Mouse (Mus musculus): ENCODE results near the gene Ptprq.

Gene Ptprq

GRCm38 (mm10) chr10:107649687-107650086 lies 70.2 kb downstream of the Ptprq start:
- in situ Hi-C loops (cut with MboI; ENCODE audit: low sequenced_read_pairs) = no loop called here

GRCm38 (mm10) chr10:107628104-107628503 lies 91.7 kb downstream of the Ptprq start:
- in situ Hi-C loops (cut with MboI; ENCODE audit: low sequenced_read_pairs) = no loop called here

- in situ Hi-C loops (cut with MboI; ENCODE audit: low sequenced_read_pairs) = no loop called here
Measured at GRCm38 (mm10) chr10:107626648-107627047, 93.2 kb downstream of the Ptprq start.

GRCm38 (mm10) chr10:107624211-107624610 lies 95.6 kb downstream of the Ptprq start:
- in situ Hi-C loops (cut with MboI; ENCODE audit: low sequenced_read_pairs) = no loop called here

- in situ Hi-C loops (cut with MboI; ENCODE audit: low sequenced_read_pairs) = no loop called here
Measured at GRCm38 (mm10) chr10:107615460-107615859, 104.4 kb downstream of the Ptprq start.

GRCm38 (mm10) chr10:107601371-107601770 lies 118.5 kb downstream of the Ptprq start:
- in situ Hi-C loops (cut with MboI; ENCODE audit: low sequenced_read_pairs) = no loop called here

GRCm38 (mm10) chr10:107583360-107583759 lies 136.5 kb downstream of the Ptprq start:
- in situ Hi-C loops (cut with MboI; ENCODE audit: low sequenced_read_pairs) = no loop called here

GRCm38 (mm10) chr10:107569044-107569443 lies 150.8 kb downstream of the Ptprq start:
- in situ Hi-C loops (cut with MboI; ENCODE audit: low sequenced_read_pairs) = no loop called here

- in situ Hi-C loops (cut with MboI; ENCODE audit: low sequenced_read_pairs) = no loop called here
Measured at GRCm38 (mm10) chr10:107568261-107568660, 151.6 kb downstream of the Ptprq start.

- in situ Hi-C loops (cut with MboI; ENCODE audit: low sequenced_read_pairs) = no loop called here
Measured at GRCm38 (mm10) chr10:107562875-107563274, 157.0 kb downstream of the Ptprq start.

GRCm38 (mm10) chr10:107560881-107561280 lies 159.0 kb downstream of the Ptprq start:
- in situ Hi-C loops (cut with MboI; ENCODE audit: low sequenced_read_pairs) = no loop called here

GRCm38 (mm10) chr10:107543026-107543425 lies 176.8 kb downstream of the Ptprq start:
- in situ Hi-C loops (cut with MboI; ENCODE audit: low sequenced_read_pairs) = no loop called here

GRCm38 (mm10) chr10:107528758-107529157 lies 191.1 kb downstream of the Ptprq start:
- in situ Hi-C loops (cut with MboI; ENCODE audit: low sequenced_read_pairs) = no loop called here

GRCm38 (mm10) chr10:107519216-107519615 lies 200.6 kb downstream of the Ptprq start:
- in situ Hi-C loops (cut with MboI; ENCODE audit: low sequenced_read_pairs) = no loop called here

GRCm38 (mm10) chr10:107516641-107517040 lies 203.2 kb downstream of the Ptprq start:
- in situ Hi-C loops (cut with MboI; ENCODE audit: low sequenced_read_pairs) = no loop called here

GRCm38 (mm10) chr10:107514735-107515134 lies 205.1 kb downstream of the Ptprq start:
- in situ Hi-C loops (cut with MboI; ENCODE audit: low sequenced_read_pairs) = no loop called here

GRCm38 (mm10) chr10:107506397-107506796 lies 213.5 kb downstream of the Ptprq start:
- in situ Hi-C loops (cut with MboI; ENCODE audit: low sequenced_read_pairs) = no loop called here

GRCm38 (mm10) chr10:107503430-107503829 lies 216.4 kb downstream of the Ptprq start:
- in situ Hi-C loops (cut with MboI; ENCODE audit: low sequenced_read_pairs) = no loop called here

- in situ Hi-C loops (cut with MboI; ENCODE audit: low sequenced_read_pairs) = no loop called here
Measured at GRCm38 (mm10) chr10:107502193-107502592, 217.7 kb downstream of the Ptprq start.

- in situ Hi-C loops (cut with MboI; ENCODE audit: low sequenced_read_pairs) = no loop called here
Measured at GRCm38 (mm10) chr10:107499656-107500055, 220.2 kb downstream of the Ptprq start.

- in situ Hi-C loops (cut with MboI; ENCODE audit: low sequenced_read_pairs) = no loop called here
Measured at GRCm38 (mm10) chr10:107496402-107496801, 223.4 kb downstream of the Ptprq start.

GRCm38 (mm10) chr10:107494568-107494967 lies 225.3 kb downstream of the Ptprq start, which contains the start of gene Myf6:
Myf6 (minus strand) TSS chr10:107494737.
- in situ Hi-C loops (cut with MboI; ENCODE audit: low sequenced_read_pairs) = no loop called here
